Mouse (Mus musculus) brain, embryonic 14.5 days (tissue): ENCODE measurements around the gene Apbb1. TPM values are rescaled to one million over a fixed set of nuclear protein-coding genes. Genes with fewer than 3 reads are reported as not detected.

ENCODE experiments used
- DNase-seq: peaks from one replicate; pipeline ENCODE4 v3.0.0-alpha.2; 2011; ENCODE audit warnings: low read depth
- CTCF ChIP-seq: fragments of 200-500 bp; IDR thresholded peaks from 2 replicates; pipeline ENCODE4 v1.5.1; 2012; ENCODE audit warnings: inconsistent platforms, mild to moderate bottlenecking, moderate library complexity, borderline replicate concordance; ENCODE audit not compliant: insufficient read depth, insufficient read length; ENCODE audit errors: extremely low read depth
- POLR2A ChIP-seq: fragments of 200-500 bp; IDR thresholded peaks from 2 replicates; pipeline ENCODE4 v1.6.1; 2012; ENCODE audit warnings: mild to moderate bottlenecking, inconsistent platforms, borderline replicate concordance; ENCODE audit not compliant: poor library complexity, insufficient read depth, insufficient read length, severe bottlenecking; ENCODE audit errors: extremely low read depth
- polyA plus RNA-seq: library from polyadenylated mRNA; depleted of rRNA; stranded (reverse); fragments of >200 nt; gene quantifications from 2 replicates; pipeline ENCODE4 v1.2.3, GENCODE M21; 2012; rRNA removed

Gene Apbb1
- polyA plus RNA-seq, 1 experiment = 304 TPM

GRCm38 (mm10) chr7:105516669-105517360, 64.6 kb downstream of the Apbb1 start:
- DNase-seq = peak; percentile 10
- TF ChIP-seq CTCF (no peak), POLR2A (no peak)

- peak; percentile 64 for DNase-seq
- TF ChIP-seq POLR2A = no peak
- peak; percentile 91 for TF ChIP-seq CTCF
These were observed 66.3 kb downstream of the Apbb1 start for GRCm38 (mm10) chr7:105515178-105515577.

- peak; percentile 34 for DNase-seq
These were observed 66.9 kb downstream of the Apbb1 start for GRCm38 (mm10) chr7:105514561-105514960.

GRCm38 (mm10) chr7:105513845-105514291, 67.6 kb downstream of the Apbb1 start:
- TF ChIP-seq CTCF (no peak), POLR2A (no peak)
- peak; percentile 73 for DNase-seq

More at GRCm38 (mm10) chr7:105514561-105514960, 66.9 kb downstream of the Apbb1 start:
- TF ChIP-seq POLR2A = no peak
- no peak for TF ChIP-seq CTCF

- no peak for TF ChIP-seq CTCF
- TF ChIP-seq POLR2A = no peak
- no peak for DNase-seq
These were observed 71.3 kb downstream of the Apbb1 start for GRCm38 (mm10) chr7:105510143-105510542.

Other genes starting within 250 kb of the Apbb1 start
- 0.26 and 0.40 TPM in 2 replicates for gene Olfr690, start 247.5 kb downstream of the Apbb1 start, polyA plus RNA-seq
- 0.31 and 0.40 TPM in 2 replicates for gene Olfr691, start 239.4 kb downstream of the Apbb1 start, polyA plus RNA-seq
- not detected in 2 replicates for gene Olfr692, start 213.4 kb downstream of the Apbb1 start, polyA plus RNA-seq
- not detected in 2 replicates for gene Gm5901, start 206.6 kb downstream of the Apbb1 start, polyA plus RNA-seq
- 41.6 and 50.0 TPM in 2 replicates for gene Fam160a2, start 181.6 kb downstream of the Apbb1 start, polyA plus RNA-seq
- 0.37 TPM in 2 replicates for gene Cnga4, start 177.1 kb downstream of the Apbb1 start, polyA plus RNA-seq
- 2.1 and 3.0 TPM in 2 replicates for gene Cckbr, start 155.9 kb downstream of the Apbb1 start, polyA plus RNA-seq
- gene Cavin3, start 99.4 kb downstream of the Apbb1 start, polyA plus RNA-seq = 20.9 and 22.7 TPM in 2 replicates
- 51.2 and 59.6 TPM in 2 replicates for gene Smpd1, start 27.3 kb downstream of the Apbb1 start, polyA plus RNA-seq
- gene Hpx, start 18.5 kb upstream of the Apbb1 start, polyA plus RNA-seq = 0.45 and 0.74 TPM in 2 replicates
- gene Trim3, start 51.9 kb upstream of the Apbb1 start, polyA plus RNA-seq = 96.5 and 127 TPM in 2 replicates
- 101 and 145 TPM in 2 replicates for gene Timm10b, start 58.4 kb upstream of the Apbb1 start, polyA plus RNA-seq
- 103 and 120 TPM in 2 replicates for gene Arfip2, start 58.8 kb upstream of the Apbb1 start, polyA plus RNA-seq
- gene Gm45799, start 58.9 kb upstream of the Apbb1 start, polyA plus RNA-seq = 73.1 and 134 TPM in 2 replicates
- gene Dnhd1, start 69.2 kb upstream of the Apbb1 start, polyA plus RNA-seq = 6.3 and 7.0 TPM in 2 replicates
- gene Ilk, start 154.9 kb upstream of the Apbb1 start, polyA plus RNA-seq = 175 and 199 TPM in 2 replicates
- gene Rrp8, start 155.7 kb upstream of the Apbb1 start, polyA plus RNA-seq = 15.7 and 17.8 TPM in 2 replicates
- gene Taf10, start 162.7 kb upstream of the Apbb1 start, polyA plus RNA-seq = 204 and 302 TPM in 2 replicates
- 42.8 and 48.1 TPM in 2 replicates for gene Tpp1, start 170.6 kb upstream of the Apbb1 start, polyA plus RNA-seq
- gene Dchs1, start 206.0 kb upstream of the Apbb1 start, polyA plus RNA-seq = 68.6 and 87.4 TPM in 2 replicates
- gene Mrpl17, start 229.4 kb upstream of the Apbb1 start, polyA plus RNA-seq = 165 and 185 TPM in 2 replicates